Mouse (Mus musculus) E14TG2a.4 (cell line): ENCODE results near the gene Grk6.

Experiments
- CTCF ChIP-seq: conservative IDR thresholded peaks from 2 replicates; pipeline ENCODE4 v1.5.1; 2014; ENCODE audit warnings: low read length
- POU5F1 ChIP-seq: IDR thresholded peaks from 2 replicates; pipeline ENCODE4 v1.6.1; 2014; ENCODE audit warnings: low read length, borderline replicate concordance

DNA sequence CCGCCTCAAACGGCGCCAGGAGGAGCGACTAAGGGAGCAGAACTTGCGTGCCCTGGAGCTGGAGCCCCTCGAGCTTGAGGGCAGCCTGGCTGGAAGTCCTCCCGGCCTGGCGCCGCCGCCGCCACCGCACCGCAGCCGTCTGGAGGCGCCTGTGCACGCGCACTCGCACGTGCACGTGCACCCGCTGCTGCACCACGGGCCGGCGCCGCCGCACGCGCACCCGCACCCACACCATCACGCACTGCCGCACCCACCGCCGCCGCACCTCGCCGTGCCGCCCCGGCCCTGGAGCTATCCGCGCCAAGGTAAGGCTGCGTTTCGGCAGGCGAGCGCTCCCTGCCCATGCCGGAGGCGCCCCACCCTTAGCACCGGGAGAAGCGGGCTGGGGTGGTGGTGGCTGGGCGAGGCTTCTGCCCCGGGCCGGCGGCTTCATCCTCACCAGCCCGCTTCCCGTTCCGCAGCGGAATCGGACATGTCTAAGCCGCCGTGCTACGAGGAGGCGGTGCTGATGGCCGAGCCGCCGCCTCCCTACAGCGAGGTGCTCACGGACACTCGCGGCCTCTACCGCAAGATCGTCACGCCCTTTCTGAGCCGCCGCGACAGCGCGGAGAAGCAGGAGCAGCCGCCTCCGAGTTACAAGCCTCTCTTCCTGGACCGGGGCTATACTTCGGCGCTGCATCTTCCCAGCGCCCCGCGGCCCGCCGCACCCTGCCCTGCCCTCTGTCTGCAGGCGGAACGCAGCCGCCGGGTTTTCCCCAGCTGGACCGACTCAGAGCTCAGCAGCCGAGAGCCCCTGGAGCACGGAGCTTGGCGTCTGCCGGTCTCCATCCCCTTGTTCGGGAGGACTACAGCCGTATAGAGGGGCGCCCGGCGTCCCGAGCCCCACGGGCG lies 27.5 kb downstream of the Grk6 start:
- TF ChIP-seq CTCF: no peak
- no peak for TF ChIP-seq POU5F1
